Mouse (Mus musculus): ENCODE data around the gene Ptbp3. TPM values are rescaled to one million over a fixed set of nuclear protein-coding genes. Genes with fewer than 3 reads are reported as not detected.

The Ptbp3 gene
- 18.5 and 20.3 TPM in 2 replicates for polyA plus RNA-seq (2015; fragmentation: Nextera tagmentation; extraction: Ambion mirVana)

DNA sequence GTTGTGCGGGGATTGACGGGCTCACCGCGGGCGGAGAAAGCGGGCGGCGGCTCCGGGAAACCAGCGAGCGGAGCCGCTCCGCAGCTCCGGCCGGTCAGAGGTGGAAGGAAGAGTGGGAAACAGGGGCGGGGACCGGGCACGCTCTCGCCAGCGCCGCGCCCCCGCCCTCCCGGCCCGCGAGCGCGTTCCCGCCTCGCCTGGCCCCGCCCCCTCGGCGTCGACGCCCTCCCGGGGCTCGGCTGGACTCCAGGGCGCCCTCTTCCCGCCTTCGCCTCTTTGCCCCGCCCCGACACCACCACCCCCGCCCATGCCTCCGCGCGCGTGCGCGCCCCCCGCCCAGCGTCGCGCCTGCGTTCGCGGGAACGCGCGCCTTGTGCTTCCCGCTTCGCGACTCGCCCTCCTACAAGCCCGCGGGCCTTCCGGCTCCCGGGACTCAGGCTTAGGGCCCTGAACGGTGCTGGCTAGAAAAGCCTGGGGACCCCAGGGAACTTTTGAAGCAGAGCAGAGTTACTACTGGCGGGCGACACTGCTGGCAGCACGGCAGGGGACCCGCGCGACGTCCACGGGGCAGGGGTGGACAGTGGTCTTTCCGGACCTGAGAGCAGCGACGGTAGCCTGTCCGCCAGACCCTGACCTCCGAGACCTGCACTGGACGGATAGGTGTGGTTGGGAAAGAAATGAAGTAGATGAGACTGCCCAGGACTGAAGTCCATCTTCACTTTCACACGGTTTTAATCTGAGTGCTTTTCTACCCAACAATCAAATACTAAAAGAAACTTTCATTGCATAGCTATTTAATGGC, at the start of gene Ptbp3:
Gene Ptbp3, minus strand, starts transcription at position 190 of the 802 bp plus-strand sequence.
- Histone ChIP-seq H3K4me3 (replicated peaks) (peak within 1 kb of the TSS; percentile 88), H3K36me3 (no peaks in the 10 kb centered on the region), H3K4me2 (replicated peaks) (peak within 1 kb of the TSS; percentile 78), H3K9ac (replicated peaks) (peak within 1 kb of the TSS; percentile 77), H3K27me3 (peaks cover 9% of the 10 kb centered on the region; the same call in 1 of the 2 replicates), H3K27ac (peak within 1 kb of the TSS; percentile 91), H3K9me3 (no peaks in the 10 kb centered on the region), H3K4me1 (replicated peaks) (peaks cover 17% of the 10 kb centered on the region)
- under 1% methylated on average over 50 of the region's 83 CpGs for WGBS
- ATAC-seq = peak; percentile 95

DNA sequence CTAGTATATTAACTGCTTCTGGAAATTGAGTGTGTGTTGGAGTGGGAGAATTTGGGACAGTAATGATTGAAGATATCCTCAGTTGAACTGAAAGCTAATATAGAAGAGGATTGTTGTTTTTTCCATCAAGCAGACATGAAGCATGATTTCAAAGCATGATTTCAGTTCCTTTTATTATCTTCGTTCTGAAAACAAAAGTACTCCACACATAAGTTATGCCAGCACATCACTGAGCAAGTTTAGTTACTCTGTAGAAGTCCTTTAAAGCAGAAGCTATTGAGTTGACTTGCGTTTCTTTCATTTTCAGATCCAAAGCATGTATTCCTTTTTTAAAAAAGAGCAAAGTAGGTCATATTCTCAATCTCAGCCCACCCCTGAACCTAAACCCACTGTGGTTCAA, 47.4 kb upstream of the Ptbp3 start:
- H3K4me1 ChIP-seq (replicated peaks) = no peaks in the 10 kb centered on the region
- H3K9ac ChIP-seq (replicated peaks) = no peak overlapping the region
- peaks cover 19% of the 10 kb centered on the region for H3K36me3 ChIP-seq
- no peak overlapping the region for H3K4me3 ChIP-seq (replicated peaks)
- WGBS = 84% methylated on average over 2 of the region's 2 CpGs
- no peak overlapping the region for H3K4me2 ChIP-seq (replicated peaks)
- H3K27ac ChIP-seq = no peak overlapping the region
- no peak for ATAC-seq
- H3K9me3 ChIP-seq = no peaks in the 10 kb centered on the region
- no peaks in the 10 kb centered on the region for H3K27me3 ChIP-seq

DNA sequence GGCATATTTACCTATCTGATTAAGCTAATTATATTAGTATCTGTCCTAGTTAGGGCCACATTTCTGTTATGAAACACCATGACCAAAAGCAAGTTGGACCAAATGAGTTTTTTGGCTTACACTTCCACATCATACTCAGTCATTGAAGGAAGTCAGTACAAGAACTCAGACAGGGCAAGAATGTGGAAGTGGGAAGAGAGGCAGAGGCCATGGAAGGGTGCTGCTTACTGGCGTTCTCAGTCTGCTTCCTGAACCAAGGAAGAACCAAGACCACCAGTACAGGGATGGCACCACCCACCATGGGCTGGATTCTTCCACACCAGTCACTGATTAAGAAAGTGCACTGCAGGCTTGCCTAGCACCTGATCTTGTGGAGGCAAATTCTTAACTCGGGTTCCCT, 45.5 kb upstream of the Ptbp3 start:
- Histone ChIP-seq H3K36me3 (peaks cover 14% of the 10 kb centered on the region), H3K27ac (no peak overlapping the region), H3K9ac (replicated peaks) (no peak overlapping the region), H3K4me3 (replicated peaks) (no peak overlapping the region), H3K4me2 (replicated peaks) (no peak overlapping the region), H3K4me1 (replicated peaks) (no peaks in the 10 kb centered on the region), H3K9me3 (no peaks in the 10 kb centered on the region), H3K27me3 (no peaks in the 10 kb centered on the region)
- ATAC-seq = no peak
- 72% methylated on average over 2 of the region's 2 CpGs for WGBS

DNA sequence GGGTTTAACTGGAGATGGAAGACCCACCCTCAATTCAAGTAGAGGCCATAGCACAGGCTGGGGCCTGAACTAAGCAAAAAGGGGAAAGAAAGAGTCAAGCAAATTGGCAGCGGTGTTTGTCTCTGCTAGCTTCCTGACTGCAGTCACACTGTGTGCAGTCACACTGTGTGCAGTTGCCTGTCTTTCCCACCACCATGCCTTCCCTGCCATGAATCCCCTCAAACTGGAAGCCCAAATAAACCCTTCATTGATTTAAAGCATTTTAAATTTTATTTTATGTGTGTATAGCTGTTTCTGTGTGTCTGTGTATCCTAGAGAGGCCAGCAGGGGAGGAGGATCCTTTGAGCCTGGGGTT, 38.7 kb upstream of the Ptbp3 start:
- no peaks in the 10 kb centered on the region for H3K9me3 ChIP-seq
- no peak overlapping the region for H3K9ac ChIP-seq (replicated peaks)
- no peaks in the 10 kb centered on the region for H3K27me3 ChIP-seq
- no peaks in the 10 kb centered on the region for H3K4me1 ChIP-seq (replicated peaks)
- H3K36me3 ChIP-seq = no peaks in the 10 kb centered on the region
- H3K4me3 ChIP-seq (replicated peaks) = no peak overlapping the region
- no peak overlapping the region for H3K4me2 ChIP-seq (replicated peaks)
- 91% methylated on average over 1 of the region's 1 CpGs for WGBS
- ATAC-seq = no peak
- H3K27ac ChIP-seq = no peak overlapping the region

DNA sequence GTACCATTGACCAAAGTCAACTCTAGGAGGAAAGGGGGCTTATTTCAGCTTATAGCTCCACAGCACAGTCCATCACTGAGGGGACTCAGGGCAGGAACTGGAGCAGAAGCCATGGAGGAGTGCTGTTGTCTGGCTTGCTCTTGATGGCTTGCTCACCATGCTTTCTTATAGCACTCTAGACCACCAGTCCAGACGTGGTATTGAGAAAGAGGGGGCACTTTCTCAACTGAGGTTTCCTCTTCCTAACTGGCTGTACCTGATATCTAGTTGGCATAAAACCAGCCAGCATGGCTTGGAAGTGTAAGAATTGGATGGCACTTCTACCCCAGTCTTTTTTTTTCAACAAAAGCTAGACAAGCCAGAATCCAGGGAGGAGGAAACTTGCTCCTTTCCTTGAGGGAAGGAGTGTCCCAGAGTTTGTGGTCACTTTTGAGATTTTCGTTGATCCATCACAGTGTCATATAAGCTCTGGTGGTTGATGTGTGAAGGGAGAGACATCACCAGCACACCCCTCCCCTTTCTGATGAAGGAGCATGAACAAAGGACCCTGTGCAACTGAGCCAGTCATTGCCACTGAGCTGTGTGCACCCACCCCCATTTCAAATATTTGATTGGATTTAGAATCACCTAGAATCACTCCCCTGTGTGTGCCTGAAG, 38.2 kb upstream of the Ptbp3 start:
- Histone ChIP-seq H3K36me3 (no peaks in the 10 kb centered on the region), H3K4me1 (replicated peaks) (peaks cover under 1% of the 10 kb centered on the region; the same call in 1 of the 2 replicates), H3K27me3 (no peaks in the 10 kb centered on the region), H3K9ac (replicated peaks) (no peak overlapping the region), H3K4me2 (replicated peaks) (no peak overlapping the region), H3K4me3 (replicated peaks) (no peak overlapping the region), H3K9me3 (no peaks in the 10 kb centered on the region), H3K27ac (no peak overlapping the region)
- 80% methylated on average over 2 of the region's 2 CpGs for WGBS
- no peak for ATAC-seq

DNA sequence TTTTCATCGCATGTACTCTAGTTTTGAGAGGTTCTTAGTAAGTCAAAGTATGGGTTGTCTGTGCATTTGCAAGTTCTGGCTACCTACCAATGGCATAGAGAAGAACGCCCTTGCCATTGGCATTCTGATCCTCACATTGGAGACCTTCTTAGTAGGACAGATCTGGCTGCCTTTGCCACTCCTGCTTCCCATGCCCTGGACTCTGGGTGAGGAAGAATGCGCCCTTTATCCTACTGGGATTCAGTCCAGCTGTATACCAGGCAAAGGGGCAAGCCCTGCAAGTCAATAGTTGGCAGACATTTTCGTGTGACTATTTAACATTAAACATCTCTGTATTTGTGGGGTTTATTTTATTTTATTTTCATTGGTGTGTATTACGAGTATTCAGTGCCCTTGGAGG, 35.9 kb upstream of the Ptbp3 start:
- no peaks in the 10 kb centered on the region for H3K9me3 ChIP-seq
- H3K27ac ChIP-seq = no peak overlapping the region
- H3K4me2 ChIP-seq (replicated peaks) = no peak overlapping the region
- peaks cover 14% of the 10 kb centered on the region for H3K4me1 ChIP-seq (replicated peaks)
- no peak overlapping the region for H3K4me3 ChIP-seq (replicated peaks)
- H3K36me3 ChIP-seq = no peaks in the 10 kb centered on the region
- WGBS = 81% methylated on average over 5 of the region's 5 CpGs
- ATAC-seq = no peak
- no peak overlapping the region for H3K9ac ChIP-seq (replicated peaks)
- H3K27me3 ChIP-seq = no peaks in the 10 kb centered on the region

DNA sequence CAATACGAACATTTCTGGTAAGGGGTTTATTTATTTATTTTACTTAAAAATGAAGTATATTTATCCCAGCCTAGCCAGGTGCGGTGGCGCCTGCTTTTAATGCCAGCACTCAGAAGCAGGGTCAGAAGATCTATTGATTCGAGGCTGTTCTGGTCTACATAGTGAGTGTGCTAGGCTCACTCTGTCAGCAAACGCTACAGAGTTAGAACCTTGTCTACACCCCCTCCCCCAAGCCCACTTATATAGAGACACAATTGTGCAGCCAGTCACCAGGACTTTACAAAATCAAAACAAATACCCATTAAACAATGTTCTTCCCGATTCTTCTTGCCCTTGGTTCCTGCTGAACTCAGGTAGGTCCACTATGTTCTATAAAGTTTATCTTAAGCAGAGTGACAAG, 33.0 kb upstream of the Ptbp3 start:
- no peak for ATAC-seq
- no peak overlapping the region for H3K9ac ChIP-seq (replicated peaks)

DNA sequence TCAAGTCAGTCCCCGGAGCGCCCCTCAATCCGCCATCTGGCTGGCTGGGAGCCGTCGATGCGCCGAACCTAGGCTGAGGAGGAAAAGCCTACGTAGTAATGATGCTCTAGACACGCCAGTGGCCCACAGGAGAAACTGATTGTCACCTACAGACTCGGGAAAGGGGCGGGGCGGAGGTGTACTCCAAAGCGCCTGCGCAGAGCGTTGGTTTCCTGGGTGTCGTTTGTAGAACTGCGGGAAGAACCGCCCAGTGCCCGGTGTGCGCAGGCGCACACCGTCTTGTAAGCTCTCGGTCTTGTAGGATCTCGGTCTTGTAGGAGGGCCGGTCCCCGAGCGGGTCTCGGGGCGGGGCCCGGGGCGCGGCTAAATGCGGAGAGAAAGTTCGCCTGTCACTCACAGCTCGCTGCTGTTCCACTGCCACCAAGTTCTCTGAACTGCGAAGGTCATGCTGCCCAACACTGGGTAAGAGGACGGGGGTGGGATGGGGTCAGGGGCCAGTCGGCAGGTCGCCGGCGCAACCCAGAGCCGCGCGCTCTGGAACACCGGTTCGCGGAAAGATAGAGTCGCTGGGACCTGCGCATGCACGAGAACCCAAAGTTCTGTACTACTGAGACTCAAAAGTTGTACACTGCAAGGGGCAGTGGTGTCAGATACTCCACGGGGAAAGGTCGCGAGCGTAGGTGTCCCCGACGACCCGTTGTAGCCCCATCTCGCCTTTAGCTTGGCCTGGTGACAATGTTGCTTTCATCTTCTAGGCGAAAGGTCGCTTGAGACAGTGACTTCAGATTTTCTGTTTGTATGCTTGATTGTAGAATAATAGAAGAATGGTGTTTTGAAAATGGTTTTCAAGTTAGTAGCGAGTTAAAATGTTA, 32.4 kb upstream of the Ptbp3 start, which contains the start of gene Hsdl2:
Gene Hsdl2, plus strand, starts transcription at position 250 of the 872 bp plus-strand sequence.
- Histone ChIP-seq H3K4me3 (replicated peaks) (peak within 1 kb of the TSS; percentile 71), H3K9ac (replicated peaks) (peak within 1 kb of the TSS; percentile 70), H3K9me3 (no peaks in the 10 kb centered on the region), H3K27ac (peak within 1 kb of the TSS; percentile 94), H3K4me2 (replicated peaks) (peak within 1 kb of the TSS; percentile 72), H3K27me3 (no peaks in the 10 kb centered on the region), H3K36me3 (no peaks in the 10 kb centered on the region), H3K4me1 (replicated peaks) (peaks cover 19% of the 10 kb centered on the region)
- WGBS = under 1% methylated on average over 61 of the region's 61 CpGs
- ATAC-seq = peak; percentile 97

More for the DNA sequence above, 33.0 kb upstream of the Ptbp3 start:
- H3K4me3 ChIP-seq (replicated peaks) = peak overlapping the region; percentile 71
- H3K36me3 ChIP-seq = no peaks in the 10 kb centered on the region
- H3K4me2 ChIP-seq (replicated peaks) = peak overlapping the region; percentile 72
- no peaks in the 10 kb centered on the region for H3K27me3 ChIP-seq
- no peak overlapping the region for H3K27ac ChIP-seq
- no peaks in the 10 kb centered on the region for H3K9me3 ChIP-seq
- WGBS = 26% methylated on average over 6 of the region's 6 CpGs
- peaks cover 19% of the 10 kb centered on the region for H3K4me1 ChIP-seq (replicated peaks)

DNA sequence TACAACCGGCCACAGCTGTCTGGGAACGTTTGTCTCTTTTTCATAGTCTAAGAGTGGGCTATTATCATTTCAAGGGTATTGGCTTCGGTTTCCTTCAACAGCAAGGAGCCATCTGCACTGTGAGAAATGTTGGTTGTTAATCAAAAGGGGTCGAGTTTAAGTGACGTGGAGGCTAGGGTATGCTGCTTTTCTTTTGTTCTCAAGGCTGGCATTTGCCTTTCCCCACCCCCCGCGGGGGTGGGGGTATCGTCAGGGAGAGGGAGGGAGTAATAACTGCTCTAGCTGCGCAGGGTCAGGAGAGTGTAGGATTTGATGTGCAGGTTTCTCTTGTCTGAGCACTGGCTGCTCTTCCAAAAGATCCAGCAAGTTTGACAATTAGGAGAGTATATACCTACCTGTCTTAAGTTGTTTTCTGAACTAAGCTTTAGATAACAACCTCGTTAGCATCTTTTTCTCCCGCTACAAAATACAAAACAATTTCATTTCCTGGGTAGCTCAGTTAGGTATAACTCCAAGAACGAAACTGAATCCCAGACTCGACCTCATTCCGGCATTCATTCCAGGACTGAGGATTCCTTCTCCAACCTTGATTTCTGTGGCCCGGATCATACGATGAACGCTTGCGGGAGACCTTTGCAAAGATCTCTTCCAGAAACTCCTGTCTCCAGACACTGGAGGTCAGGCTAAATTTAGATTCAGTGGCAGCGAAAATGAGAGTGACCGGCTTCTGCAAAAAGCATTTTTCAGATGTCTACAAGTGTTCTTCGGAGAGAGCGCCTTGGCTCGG, 31.5 kb upstream of the Ptbp3 start:
- peak overlapping the region; percentile 94 for H3K27ac ChIP-seq
- under 1% methylated on average over 23 of the region's 23 CpGs for WGBS
- peak overlapping the region; percentile 72 for H3K4me2 ChIP-seq (replicated peaks)
- H3K9me3 ChIP-seq = no peaks in the 10 kb centered on the region
- peak overlapping the region; percentile 70 for H3K9ac ChIP-seq (replicated peaks)
- peak; percentile 41 for ATAC-seq
- no peaks in the 10 kb centered on the region for H3K36me3 ChIP-seq
- peak overlapping the region; percentile 71 for H3K4me3 ChIP-seq (replicated peaks)
- no peaks in the 10 kb centered on the region for H3K27me3 ChIP-seq
- peaks cover 19% of the 10 kb centered on the region for H3K4me1 ChIP-seq (replicated peaks)

DNA sequence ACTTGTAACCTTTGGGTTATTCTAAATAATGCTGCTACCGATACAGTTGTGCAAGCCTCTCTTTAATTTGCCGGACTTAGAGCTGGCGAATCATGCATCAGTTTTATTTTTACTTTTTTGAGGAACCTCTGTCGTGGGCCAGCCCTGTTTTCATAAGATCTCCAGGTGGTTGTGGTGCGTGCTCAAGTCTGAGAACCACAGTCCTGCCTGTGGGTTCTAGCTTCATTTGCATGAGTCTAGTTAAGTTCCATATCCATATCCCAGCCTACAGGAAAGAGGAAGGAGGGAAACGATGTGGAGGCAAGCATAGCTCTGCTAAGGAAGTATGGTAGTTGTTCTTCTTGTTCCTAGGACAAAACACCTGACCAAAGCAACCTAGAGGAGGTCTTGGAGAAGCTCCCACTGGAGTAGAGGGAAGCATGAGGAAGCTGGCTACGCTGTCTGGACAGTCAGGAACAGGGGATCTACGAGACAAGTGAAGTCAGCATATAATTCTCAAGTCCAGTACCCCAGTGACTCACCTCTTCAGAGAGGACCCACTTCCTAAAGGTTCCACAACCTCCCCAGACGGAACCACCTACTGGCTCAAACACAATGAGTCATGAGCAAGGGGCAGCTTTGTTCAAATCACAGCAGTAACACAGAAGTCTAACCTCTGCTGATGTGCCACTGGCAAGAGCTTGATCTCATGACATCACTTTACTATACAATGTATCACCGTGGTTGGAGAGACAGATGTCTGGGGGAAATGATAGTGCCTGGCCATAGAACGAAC, 26.2 kb upstream of the Ptbp3 start:
- ATAC-seq = no peak
- H3K9me3 ChIP-seq = no peaks in the 10 kb centered on the region
- no peaks in the 10 kb centered on the region for H3K27me3 ChIP-seq
- H3K9ac ChIP-seq (replicated peaks) = no peak overlapping the region
- H3K36me3 ChIP-seq = no peaks in the 10 kb centered on the region
- H3K4me3 ChIP-seq (replicated peaks) = no peak overlapping the region
- H3K4me1 ChIP-seq (replicated peaks) = peaks cover 8% of the 10 kb centered on the region
- WGBS = 88% methylated on average over 11 of the region's 11 CpGs
- H3K27ac ChIP-seq = no peak overlapping the region
- no peak overlapping the region for H3K4me2 ChIP-seq (replicated peaks)

All from midbrain, embryonic 13.5 days (tissue).